Mouse (Mus musculus) embryonic fibroblast, embryonic 13.5 days (primary cell): ENCODE measurements around the gene Eml4.

Experiments
- CTCF ChIP-seq: IDR thresholded peaks from 2 replicates; pipeline ENCODE4 v1.5.1; 2011; ENCODE audit warnings: mild to moderate bottlenecking, control low read depth, low read length, moderate library complexity, borderline replicate concordance; ENCODE audit not compliant: insufficient read depth
- POLR2A ChIP-seq: IDR thresholded peaks from 2 replicates; pipeline ENCODE4 v1.6.1; 2011; ENCODE audit warnings: low read depth, mild to moderate bottlenecking, control low read depth, low read length, moderate library complexity

DNA sequence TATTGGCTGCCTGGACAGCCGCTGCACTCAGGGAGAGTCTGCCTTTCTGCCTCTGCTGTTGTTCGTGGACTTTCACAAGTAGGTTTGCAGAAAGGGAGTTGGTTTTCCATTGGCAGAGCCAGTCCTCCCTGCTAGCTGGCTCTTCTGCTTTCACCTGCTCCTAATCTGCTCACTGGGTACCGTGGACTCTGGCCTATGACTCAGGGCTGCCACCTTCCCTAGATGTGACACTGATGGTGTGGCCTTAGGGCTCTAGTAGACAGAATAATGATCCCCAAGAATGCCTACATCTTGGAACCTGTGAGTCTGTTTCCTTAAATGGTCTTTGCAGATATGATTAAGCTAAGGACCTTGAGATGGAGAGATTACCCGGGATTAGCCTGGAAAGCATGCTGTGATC is 42.3 kb upstream of the Eml4 start:
- TF ChIP-seq CTCF (no peak), POLR2A (no peak)
